Mouse (Mus musculus): Measurements from ENCODE around the gene Sgca.

Gene Sgca

GRCm38 (mm10) chr11:94942282-94943023 lies 33.7 kb downstream of the Sgca start:
- DNase-seq = peak; percentile 59 to 68

GRCm38 (mm10) chr11:94941776-94942175 lies 34.4 kb downstream of the Sgca start:
- DNase-seq = no peak

- DNase-seq = no peak
Measured at GRCm38 (mm10) chr11:94941121-94941520, 35.0 kb downstream of the Sgca start.

GRCm38 (mm10) chr11:94939280-94939679 lies 36.8 kb downstream of the Sgca start:
- peak; percentile 87 to 88 for DNase-seq

- DNase-seq = peak in 1 of 2 experiments; percentile 36
Measured at GRCm38 (mm10) chr11:94938296-94938695, 37.8 kb downstream of the Sgca start.

GRCm38 (mm10) chr11:94937787-94938186 lies 38.3 kb downstream of the Sgca start:
- no peak for DNase-seq

GRCm38 (mm10) chr11:94937335-94937781 lies 38.8 kb downstream of the Sgca start:
- no peak for DNase-seq

GRCm38 (mm10) chr11:94936851-94937295 lies 39.3 kb downstream of the Sgca start:
- DNase-seq = peak; percentile 95 to 97

- DNase-seq = no peak
Measured at GRCm38 (mm10) chr11:94936045-94936444, 40.1 kb downstream of the Sgca start, which contains the start of gene Col1a1. TSS of gene Col1a1 (plus strand) at chr11:94936224.

GRCm38 (mm10) chr11:94934526-94934925 lies 41.6 kb downstream of the Sgca start:
- no peak for DNase-seq

- no peak for DNase-seq
Measured at GRCm38 (mm10) chr11:94933584-94933983, 42.5 kb downstream of the Sgca start.

GRCm38 (mm10) chr11:94930151-94930550 lies 46.0 kb downstream of the Sgca start:
- DNase-seq = no peak

GRCm38 (mm10) chr11:94929599-94929998 lies 46.5 kb downstream of the Sgca start:
- no peak for DNase-seq

GRCm38 (mm10) chr11:94928820-94929219 lies 47.3 kb downstream of the Sgca start:
- peak; percentile 83 to 91 for DNase-seq

GRCm38 (mm10) chr11:94927771-94928291 lies 48.3 kb downstream of the Sgca start:
- no peak for DNase-seq

- DNase-seq = no peak
Measured at GRCm38 (mm10) chr11:94926431-94926830, 49.7 kb downstream of the Sgca start.

- no peak for DNase-seq
Measured at GRCm38 (mm10) chr11:94924977-94925376, 51.1 kb downstream of the Sgca start.

- DNase-seq = no peak
Measured at GRCm38 (mm10) chr11:94920996-94921401, 55.1 kb downstream of the Sgca start.

- DNase-seq = no peak
Measured at GRCm38 (mm10) chr11:94917717-94918116, 58.4 kb downstream of the Sgca start.

GRCm38 (mm10) chr11:94916477-94916876 lies 59.6 kb downstream of the Sgca start:
- DNase-seq = no peak

- peak in 1 of 2 experiments; percentile 61 for DNase-seq
Measured at GRCm38 (mm10) chr11:94915675-94916403, 60.3 kb downstream of the Sgca start.

- DNase-seq = peak; percentile 70 to 77
Measured at GRCm38 (mm10) chr11:94913302-94914090, 62.6 kb downstream of the Sgca start.

Data from cerebellum, postnatal 10 days (tissue).